Mouse (Mus musculus) G1E (cell line): ENCODE measurements around the gene Mafg. TPM values are rescaled to one million over a fixed set of nuclear protein-coding genes. Genes with fewer than 3 reads are reported as not detected.
"Not testable (repeated sequence)": the region's sequence is repeated elsewhere in the genome, so short reads cannot be mapped to it uniquely, and the experiment has no call there.

Experiments used
- ATAC-seq: 2 replicates; pipeline ENCODE4 v1.8.0; 2016; ENCODE audit warnings: mild to moderate bottlenecking; ENCODE audit not compliant: insufficient number of reproducible peaks, poor library complexity, low FRiP score, severe bottlenecking; ENCODE audit errors: extremely low read depth
- DNase-seq: peaks from one replicate; pipeline ENCODE4 v3.0.0; 2012; ENCODE audit warnings: low spot score
- H3K27me3 ChIP-seq: 2 replicates; pipeline ENCODE4 v1.6.1; 2012; ENCODE audit warnings: mild to moderate bottlenecking, low read length, inconsistent platforms; ENCODE audit not compliant: insufficient read depth
- H3K36me3 ChIP-seq: replicated peaks from 2 replicates; pipeline ENCODE3; 2012; ENCODE audit warnings: mild to moderate bottlenecking, inconsistent platforms
- H3K4me1 ChIP-seq: 2 replicates; pipeline ENCODE4 v1.6.1; 2012; ENCODE audit warnings: low read depth, low read length, inconsistent platforms, mixed read lengths; ENCODE audit not compliant: insufficient read depth
- H3K4me3 ChIP-seq: 2 replicates; pipeline ENCODE4 v1.5.1; 2012; ENCODE audit warnings: low read depth, mild to moderate bottlenecking, inconsistent platforms, low read length, moderate library complexity, mixed read lengths
- H3K9me3 ChIP-seq: replicated peaks from 2 replicates; pipeline ENCODE4 v1.6.1; 2012; ENCODE audit warnings: inconsistent platforms
- CTCF ChIP-seq: IDR thresholded peaks from 2 replicates; pipeline ENCODE4 v1.5.1; 2012; ENCODE audit warnings: low read depth, low read length, inconsistent platforms, mixed read lengths
- GATA1 ChIP-seq: IDR thresholded peaks from 2 replicates; pipeline ENCODE4 v1.6.1; 2012; ENCODE audit warnings: borderline replicate concordance, low read length, inconsistent platforms, mixed read lengths
- GATA2 ChIP-seq: IDR thresholded peaks from 2 replicates; pipeline ENCODE4 v1.6.1; 2012; ENCODE audit warnings: low read depth, low read length, inconsistent platforms, borderline replicate concordance
- POLR2AphosphoS5 ChIP-seq: IDR thresholded peaks from 2 replicates; pipeline ENCODE4 v1.6.1; 2012; ENCODE audit warnings: low read depth, low read length, inconsistent platforms; ENCODE audit not compliant: insufficient replicate concordance
- TAL1 ChIP-seq: conservative IDR thresholded peaks from 2 replicates; pipeline ENCODE4 v1.6.1; 2012; ENCODE audit warnings: low read depth, low read length, inconsistent platforms, mixed read lengths
- polyA plus RNA-seq: library from polyadenylated mRNA; stranded (reverse); fragments of >175 nt; gene quantifications from 2 replicates; pipeline ENCODE4 v1.2.3, GENCODE M21; 2012
- total RNA-seq, 2 experiments: library from RNA; stranded (forward) in 1 of 2; stranded (reverse) in 1 of 2; fragments of 200-1000 nt in 1 of 2; fragments of >200 nt in 1 of 2; fragmentation: Nextera tagmentation in 1 of 2; gene quantifications; 2 replicates each; pipeline ENCODE4 v1.2.3; 2014 to 2017

Mafg gene
- total RNA-seq (2014; fragmentation: Nextera tagmentation) = 16.3 and 17.5 TPM in 2 replicates
- 18.9 and 21.9 TPM in 2 replicates for total RNA-seq (2017)
- 29.2 and 38.9 TPM in 2 replicates for polyA plus RNA-seq

DNA sequence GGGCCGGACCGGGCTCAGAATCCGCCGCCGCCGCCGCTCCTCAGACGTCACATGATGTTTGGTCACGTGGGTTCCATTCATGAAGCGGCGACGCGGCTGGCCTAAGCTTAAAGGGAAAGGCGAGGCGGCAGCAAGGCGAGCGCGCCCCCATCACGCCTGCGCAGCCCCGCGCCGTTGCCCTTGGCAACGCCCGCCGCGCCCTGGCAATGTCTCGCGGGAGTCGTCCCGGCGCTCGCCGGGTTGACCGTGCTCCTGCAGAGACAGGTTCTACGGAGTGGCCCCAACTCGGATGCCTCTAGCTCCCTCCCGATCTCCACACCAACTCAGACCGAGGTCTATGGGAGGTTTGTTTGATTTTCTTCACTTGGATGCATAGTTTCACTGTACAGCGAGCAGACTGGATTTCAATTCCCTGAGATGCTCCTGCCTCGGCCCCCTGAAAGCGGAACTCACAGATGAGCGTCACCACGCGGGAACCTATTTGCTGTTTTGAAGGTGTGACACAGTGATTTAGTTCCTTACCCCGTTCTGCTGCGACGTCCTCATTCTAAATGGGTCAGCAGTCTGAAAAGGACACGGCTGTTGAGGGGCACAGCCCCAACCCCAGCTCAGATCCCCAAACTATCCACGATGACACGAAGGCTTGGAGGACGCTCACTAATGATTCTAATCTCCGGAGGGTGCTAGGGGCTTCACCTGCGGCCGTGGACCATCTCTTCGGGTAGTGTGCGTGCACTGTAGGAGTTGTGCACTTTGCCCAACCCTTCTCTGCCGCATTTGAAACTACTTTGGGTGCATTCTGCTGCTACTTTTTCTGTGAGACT lies at the start of gene Mafg:
Gene Mafg (minus strand): TSS at position 81 of the 824 bp plus-strand sequence.
- peaks cover 61% of the 10 kb centered on the region for H3K4me1 ChIP-seq
- 0 out of 2 replicates have a peak, but pooled peaks cover 2% of the 10 kb centered on the region for H3K9me3 ChIP-seq
- H3K4me3 ChIP-seq = peak within 1 kb of the TSS; percentile 86
- ATAC-seq = peak; percentile 37; the same call in 1 of the 2 replicates
- peak; percentile 93 for DNase-seq
- no peak for TF ChIP-seq TAL1
- no peak for TF ChIP-seq GATA2
- TF ChIP-seq GATA1 = no peak
- TF ChIP-seq POLR2AphosphoS5 = no peak
- TF ChIP-seq CTCF = no peak
- H3K36me3 ChIP-seq = peaks cover 41% of the 10 kb centered on the region
- H3K27me3 ChIP-seq = no peaks in the 10 kb centered on the region

DNA sequence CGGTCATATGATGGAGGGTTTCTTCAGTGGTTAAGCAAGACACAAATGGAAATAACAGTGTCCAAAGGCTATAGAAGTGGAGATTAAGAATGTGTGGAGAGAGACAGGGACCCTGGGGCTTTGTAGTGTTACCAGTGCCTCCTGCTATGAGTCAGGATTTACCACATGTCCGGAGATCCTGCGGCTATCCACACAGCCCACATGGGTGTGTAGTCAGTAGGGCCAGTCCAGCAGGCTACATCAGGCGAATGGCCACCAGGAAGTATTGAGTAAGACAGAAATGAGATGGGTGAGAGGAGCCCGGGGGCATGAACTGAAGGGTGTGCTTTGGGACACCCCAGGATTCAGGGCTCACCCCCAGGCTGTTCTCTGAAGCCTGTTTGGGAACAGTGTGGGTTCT lies 49.3 kb upstream of the Mafg start:
- no peak for ATAC-seq
- H3K36me3 ChIP-seq = peaks cover 95% of the 10 kb centered on the region
- no peaks in the 10 kb centered on the region for H3K9me3 ChIP-seq
- no peak for DNase-seq
- H3K27me3 ChIP-seq = no peaks in the 10 kb centered on the region
- TF ChIP-seq TAL1 (no peak), GATA1 (no peak), CTCF (no peak), GATA2 (no peak), POLR2AphosphoS5 (no peak)
- H3K4me3 ChIP-seq = no peak overlapping the region
- H3K4me1 ChIP-seq = peaks cover 3% of the 10 kb centered on the region; the same call in 1 of the 2 replicates

DNA sequence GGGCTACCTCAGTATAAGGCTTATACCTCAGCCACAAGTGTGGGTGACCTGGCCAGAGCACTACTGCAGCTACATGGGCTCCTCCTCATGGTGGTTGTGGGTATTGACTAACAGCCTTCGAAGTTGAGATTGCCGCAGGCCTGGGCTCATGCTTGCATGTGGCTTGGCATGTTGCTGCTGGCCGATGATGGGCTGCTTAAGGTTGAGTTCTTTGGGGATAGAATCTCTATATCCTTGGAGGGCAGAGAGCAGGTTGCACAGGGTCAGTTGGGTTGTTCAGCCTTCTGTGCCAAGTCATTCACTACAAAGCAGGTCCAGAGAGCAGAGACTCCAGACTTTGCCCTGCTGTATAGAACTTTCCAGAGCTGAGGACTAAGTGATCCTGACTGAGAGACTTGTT lies 46.5 kb upstream of the Mafg start:
- ATAC-seq (no peak), DNase-seq (peak; percentile 19)
- Histone ChIP-seq H3K4me3 (no peak overlapping the region), H3K27me3 (no peaks in the 10 kb centered on the region), H3K4me1 (peaks cover 13% of the 10 kb centered on the region; the same call in 1 of the 2 replicates), H3K36me3 (peaks cover 93% of the 10 kb centered on the region), H3K9me3 (no peaks in the 10 kb centered on the region)
- TF ChIP-seq GATA2 (no peak), CTCF (no peak; the same call in 1 of the 2 replicates), TAL1 (no peak), POLR2AphosphoS5 (no peak), GATA1 (no peak)

DNA sequence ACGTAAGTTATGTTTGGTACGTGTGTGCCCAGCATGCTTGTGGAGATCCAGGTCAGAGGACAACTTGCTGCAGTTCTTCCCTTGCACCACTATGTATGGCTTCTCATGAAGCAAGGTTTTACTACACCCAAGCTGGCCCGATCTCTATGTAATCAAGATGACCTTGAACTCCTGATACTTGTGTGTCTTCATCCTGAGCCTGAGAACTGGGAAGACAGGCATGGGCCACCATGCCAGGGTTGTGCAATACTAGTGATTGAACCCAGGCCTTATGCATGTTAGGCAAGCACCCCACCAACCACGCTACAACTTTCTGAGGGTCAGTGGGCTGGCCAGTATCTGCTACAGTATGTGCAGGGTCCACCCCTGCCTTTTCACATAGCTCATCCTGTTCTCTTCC lies 43.6 kb upstream of the Mafg start:
- no peak for TF ChIP-seq POLR2AphosphoS5
- TF ChIP-seq GATA1 = no peak
- no peak for TF ChIP-seq TAL1
- TF ChIP-seq GATA2 = no peak
- TF ChIP-seq CTCF = no peak
- H3K4me1 ChIP-seq = peaks cover 30% of the 10 kb centered on the region
- peaks cover 73% of the 10 kb centered on the region for H3K36me3 ChIP-seq
- no peaks in the 10 kb centered on the region for H3K27me3 ChIP-seq
- no peak for DNase-seq
- ATAC-seq = no peak
- H3K9me3 ChIP-seq = no peaks in the 10 kb centered on the region
- no peak overlapping the region for H3K4me3 ChIP-seq

DNA sequence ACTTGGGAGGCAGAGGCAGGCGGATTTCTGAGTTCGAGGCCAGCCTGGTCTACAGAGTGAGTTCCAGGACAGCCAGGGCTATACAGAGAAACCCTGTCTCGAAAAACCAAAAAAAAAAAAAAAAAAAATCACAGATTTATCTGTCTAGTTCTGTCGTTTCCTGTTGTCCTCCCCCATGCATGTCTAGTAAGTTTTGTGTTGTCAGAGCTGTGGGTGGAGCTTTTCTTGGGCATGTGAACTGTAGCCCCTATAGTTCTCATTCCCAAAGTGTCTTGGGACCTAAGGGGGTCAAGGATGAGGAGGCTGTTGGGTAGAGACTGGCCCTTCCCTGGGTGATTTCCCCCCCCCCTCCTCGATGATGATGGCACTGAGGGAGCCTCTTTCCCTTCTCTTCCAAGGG lies 42.5 kb upstream of the Mafg start:
- not testable (repeated sequence) for DNase-seq, H3K4me3 ChIP-seq, ATAC-seq, H3K9me3 ChIP-seq, H3K27me3 ChIP-seq
- Histone ChIP-seq H3K36me3 (peaks cover 66% of the 10 kb centered on the region), H3K4me1 (peaks cover 31% of the 10 kb centered on the region)

- Histone ChIP-seq H3K9me3 (no peaks in the 10 kb centered on the region), H3K36me3 (peaks cover 44% of the 10 kb centered on the region), H3K27me3 (0 out of 2 replicates have a peak, but pooled peaks cover 3% of the 10 kb centered on the region), H3K4me3 (peak overlapping the region; percentile 82), H3K4me1 (peaks cover 28% of the 10 kb centered on the region)
- TF ChIP-seq GATA1 = no peak
- ATAC-seq (no peak), DNase-seq (peak; percentile 12)
These were observed 40.3 kb upstream of the Mafg start for GRCm38 (mm10) chr11:120673594-120674122.
